In the genomic region with DNA sequence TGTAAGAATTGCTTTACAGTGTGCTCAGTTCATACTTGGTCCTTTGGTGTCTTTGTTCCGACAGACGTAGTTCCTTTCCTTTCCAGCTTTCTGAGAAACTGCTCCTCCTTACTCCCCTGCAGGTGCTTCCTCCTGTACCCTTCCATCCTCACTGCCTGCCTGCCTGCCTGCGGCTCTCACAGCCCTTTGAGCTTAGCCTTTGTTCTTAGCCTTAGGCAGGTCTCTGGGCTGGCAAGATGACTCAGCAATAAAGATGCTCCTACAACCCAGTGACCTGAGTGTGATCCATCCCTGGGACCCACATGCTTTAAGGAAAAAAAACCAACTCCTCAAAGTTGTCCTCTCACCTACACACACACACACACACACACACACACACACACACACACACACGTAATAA, we compare ENCODE assay signal across 16 mouse cellular contexts. TPM values are rescaled to one million over a fixed set of nuclear protein-coding genes. Genes with fewer than 3 reads are reported as not detected.
DNase-seq lines count a peak whose midpoint lies in the region; ATAC-seq lines count a peak whose summit lies in the region.
"Had no signal": no experiment of that assay in that cellular context is flagged by ENCODE, and none has a peak within 500 bp of the region (broad histone marks: within the 10 kb centered on the region; RNA-seq: fewer than 3 reads in every experiment).

No protein-coding gene starts in this region.

- no peak overlapping the region for H3K4me3 ChIP-seq in midbrain, embryonic 12.5 days
- H3K4me3 ChIP-seq in midbrain, embryonic 11.5 days (ENCODE audit: low read depth, low read length), result no peak overlapping the region
- no peak overlapping the region for H3K4me3 ChIP-seq in embryonic facial prominence, embryonic 10.5 days
- H3K4me3 ChIP-seq: hindbrain, embryonic 13.5 days; limb, embryonic 15.5 days; megakaryocyte, embryonic 14.5 days had no signal

- DNase-seq in midbrain, embryonic 11.5 days (ENCODE audit: low spot score, missing footprints), result no peak
- DNase-seq in embryonic facial prominence, embryonic 10.5 days (ENCODE audit: low spot score), result peak; percentile 21
- DNase-seq in thymus, adult 18-20 months, result peak; percentile 18 to 46
- no peak for DNase-seq in left cerebral cortex, adult 11 months (ENCODE audit: low spot score)
- no peak for DNase-seq in spleen, postnatal 4 days (ENCODE audit: low spot score in 2 of 2)
- DNase-seq: adrenal gland, adult 8-10 months; cerebellum, adult 11 months; gastrocnemius, postnatal 25 days; kidney, postnatal 36 days; lung, adult 2 months had no signal

- no peaks in the 10 kb centered on the region for H3K9me3 ChIP-seq in midbrain, embryonic 12.5 days
- no peaks in the 10 kb centered on the region for H3K9me3 ChIP-seq in midbrain, embryonic 11.5 days (ENCODE audit: control insufficient read depth, low read length)
- no peaks in the 10 kb centered on the region for H3K9me3 ChIP-seq in embryonic facial prominence, embryonic 10.5 days
- H3K9me3 ChIP-seq: hindbrain, embryonic 13.5 days; limb, embryonic 15.5 days; megakaryocyte, embryonic 14.5 days had no signal

- no peak overlapping the region for H3K27ac ChIP-seq in midbrain, embryonic 12.5 days (replicated peaks)
- no peak overlapping the region for H3K27ac ChIP-seq in midbrain, embryonic 11.5 days (ENCODE audit: low read depth, low read length)
- H3K27ac ChIP-seq in embryonic facial prominence, embryonic 10.5 days (replicated peaks), result no peak overlapping the region
- H3K27ac ChIP-seq: hindbrain, embryonic 13.5 days; limb, embryonic 15.5 days had no signal

- no peak overlapping the region for H3K9ac ChIP-seq in midbrain, embryonic 12.5 days (replicated peaks)
- H3K9ac ChIP-seq in midbrain, embryonic 11.5 days (ENCODE audit: low read length), result no peak overlapping the region
- H3K9ac ChIP-seq: hindbrain, embryonic 13.5 days; limb, embryonic 15.5 days had no signal

- H3K4me2 ChIP-seq in midbrain, embryonic 12.5 days (replicated peaks), result no peak overlapping the region
- no peak overlapping the region for H3K4me2 ChIP-seq in midbrain, embryonic 11.5 days
- H3K4me2 ChIP-seq: hindbrain, embryonic 13.5 days; limb, embryonic 15.5 days had no signal

- no peaks in the 10 kb centered on the region for H3K27me3 ChIP-seq in midbrain, embryonic 12.5 days
- no peaks in the 10 kb centered on the region for H3K27me3 ChIP-seq in midbrain, embryonic 11.5 days (ENCODE audit: control insufficient read depth, insufficient read depth, low read length)
- no peaks in the 10 kb centered on the region for H3K27me3 ChIP-seq in embryonic facial prominence, embryonic 10.5 days (replicated peaks; ENCODE audit: low read depth, poor library complexity, severe bottlenecking)
- H3K27me3 ChIP-seq: hindbrain, embryonic 13.5 days; limb, embryonic 15.5 days; megakaryocyte, embryonic 14.5 days had no signal

- peaks cover 60% of the 10 kb centered on the region for H3K36me3 ChIP-seq in midbrain, embryonic 12.5 days
- peaks cover 5% of the 10 kb centered on the region for H3K36me3 ChIP-seq in midbrain, embryonic 11.5 days (ENCODE audit: control insufficient read depth, insufficient read depth, low read length)
- peaks cover 56% of the 10 kb centered on the region for H3K36me3 ChIP-seq in embryonic facial prominence, embryonic 10.5 days (replicated peaks)

- H3K4me1 ChIP-seq in midbrain, embryonic 12.5 days, result no peaks in the 10 kb centered on the region; the same call in 1 of the 2 replicates
- no peaks in the 10 kb centered on the region for H3K4me1 ChIP-seq in midbrain, embryonic 11.5 days (ENCODE audit: control insufficient read depth, insufficient read depth, low read length)
- H3K4me1 ChIP-seq in embryonic facial prominence, embryonic 10.5 days, result peaks cover 4% of the 10 kb centered on the region
- H3K4me1 ChIP-seq: hindbrain, embryonic 13.5 days; limb, embryonic 15.5 days had no signal

- WGBS in midbrain, embryonic 12.5 days, result 66% methylated on average over 4 of the region's 4 CpGs
- 66% methylated on average over 4 of the region's 4 CpGs for WGBS in midbrain, embryonic 11.5 days
- WGBS in embryonic facial prominence, embryonic 10.5 days, result 66% methylated on average over 4 of the region's 4 CpGs

- 0 out of 2 replicates have a peak, but pooled peaks have one; percentile 16 for ATAC-seq in midbrain, embryonic 12.5 days (ENCODE audit: low FRiP score, low read depth)
- no peak for ATAC-seq in midbrain, embryonic 11.5 days (ENCODE audit: low FRiP score)
- no peak for ATAC-seq in megakaryocyte-erythroid progenitor cell, adult 5-6 weeks (replicated peaks; ENCODE audit: low FRiP score, low TSS enrichment, poor library complexity, severe bottlenecking)
- ATAC-seq: intestine, postnatal 0 days had no signal

RNA-seq across cellular contexts. Expression of a gene that starts 42.0 kb away (rescaled TPM):
- 249 and 276 TPM in 2 replicates for polyA plus RNA-seq in midbrain, embryonic 12.5 days (2016; fragmentation: Nextera tagmentation; extraction: Ambion mirVana)
- polyA plus RNA-seq in midbrain, embryonic 11.5 days (2014; fragmentation: Nextera tagmentation; extraction: Ambion mirVana), result 359 and 385 TPM in 2 replicates
- polyA plus RNA-seq in embryonic facial prominence, embryonic 10.5 days (2016; fragmentation: Nextera tagmentation; extraction: Ambion mirVana), result 400 and 403 TPM in 2 replicates
- total RNA-seq in megakaryocyte-erythroid progenitor cell, adult 5-6 weeks (2014; fragmentation: Nextera tagmentation), result 7.7 and 25.1 TPM in 2 replicates
- 7.5 and 25.9 TPM in 2 replicates for total RNA-seq in megakaryocyte-erythroid progenitor cell, adult 5-6 weeks (2017)

Comparison
In these comparisons a context has a peak if more than half of its experiments do, and no peak if none do; other contexts are left out.
1. DNase-seq: peak in embryonic facial prominence, embryonic 10.5 days (single experiment) and thymus, adult 18-20 months (2 of 2); none in midbrain, embryonic 11.5 days (single experiment), left cerebral cortex, adult 11 months (single experiment) and spleen, postnatal 4 days (0 of 2).